Mouse (Mus musculus) limb, embryonic 13.5 days (tissue): ENCODE measurements at regions not wholly inside any gene's neighbourhood (a gene's known extent, or its start where the extent isn't known, plus 50 kb on each side); places are given as distances from the start of the nearest gene placed in this dataset.
A peak's percentile ranks its signal among the peaks of the same experiment; 100 is the strongest.

Source experiments
- ATAC-seq: fragments of 200-750 bp; cut with Nextera tagmentation; 2 replicates; pipeline ENCODE4 v1.8.0; 2017; ENCODE audit warnings: low read depth, moderate number of reproducible peaks, moderate TSS enrichment; ENCODE audit not compliant: low FRiP score
- H3K27ac ChIP-seq: fragments of 300-500 bp; sonication (generic); 2 replicates; pipeline ENCODE4 v1.5.1; 2015; ENCODE audit warnings: inconsistent platforms, mild to moderate bottlenecking, moderate library complexity
- H3K27me3 ChIP-seq: fragments of 300-500 bp; sonication (generic); 2 replicates; pipeline ENCODE4 v1.6.1; 2015; ENCODE audit warnings: mild to moderate bottlenecking, inconsistent platforms
- H3K36me3 ChIP-seq: fragments of 300-500 bp; sonication (generic); 2 replicates; pipeline ENCODE4 v1.6.1; 2015; ENCODE audit warnings: inconsistent platforms, mild to moderate bottlenecking, moderate library complexity
- H3K4me1 ChIP-seq: fragments of 300-500 bp; sonication (generic); 2 replicates; pipeline ENCODE4 v1.6.1; 2015; ENCODE audit warnings: inconsistent platforms
- H3K4me2 ChIP-seq: fragments of 300-500 bp; sonication (generic); replicated peaks from 2 replicates; pipeline ENCODE4 v1.6.1; 2015; ENCODE audit warnings: inconsistent platforms, mild to moderate bottlenecking, moderate library complexity
- H3K4me3 ChIP-seq: fragments of 300-500 bp; sonication (generic); 2 replicates; pipeline ENCODE4 v1.5.1; 2015; ENCODE audit warnings: moderate library complexity, mild to moderate bottlenecking, inconsistent platforms
- H3K9ac ChIP-seq: fragments of 300-500 bp; sonication (generic); 2 replicates; pipeline ENCODE4 v1.6.1; 2015; ENCODE audit warnings: mild to moderate bottlenecking, inconsistent platforms
- H3K9me3 ChIP-seq: fragments of 300-500 bp; sonication (generic); 2 replicates; pipeline ENCODE4 v1.6.1; 2016; ENCODE audit warnings: inconsistent platforms
- WGBS: fragments of 180-500 bp; shearing (Covaris S2); methylation state at CpG from one replicate; pipeline ENCODE4 v1.1.7; 2015; 5-methylcytosine and 5-hydroxymethylcytosine counted together

- H3K36me3 ChIP-seq: no peaks in the 10 kb centered on the region
- H3K4me2 ChIP-seq: peak overlapping the region; percentile 56
- peak overlapping the region; percentile 15; the same call in 1 of the 2 replicates for H3K4me3 ChIP-seq
- ATAC-seq: peak; percentile 45; the same call in 1 of the 2 replicates
- peaks cover 29% of the 10 kb centered on the region for H3K4me1 ChIP-seq
- peak overlapping the region; percentile 55 for H3K9ac ChIP-seq
- H3K27me3 ChIP-seq: no peaks in the 10 kb centered on the region
- no peaks in the 10 kb centered on the region for H3K9me3 ChIP-seq
- WGBS: 22% methylated on average over 19 of the region's 19 CpGs
- H3K27ac ChIP-seq: peak overlapping the region; percentile 87
These were observed 138.2 kb downstream of the Ly86 start for GRCm38 (mm10) chr13:37483010-37483855.

GRCm38 (mm10) chr13:37484631-37485030, 139.6 kb downstream of the Ly86 start:
- Histone ChIP-seq H3K36me3 (no peaks in the 10 kb centered on the region), H3K4me3 (no peak overlapping the region), H3K9me3 (no peaks in the 10 kb centered on the region), H3K4me2 (no peak overlapping the region), H3K9ac (no peak overlapping the region), H3K4me1 (peaks cover 25% of the 10 kb centered on the region), H3K27me3 (no peaks in the 10 kb centered on the region), H3K27ac (no peak overlapping the region)
- ATAC-seq: no peak
- 79% methylated on average over 4 of the region's 4 CpGs for WGBS

GRCm38 (mm10) chr13:37492115-37493001, 147.3 kb downstream of the Ly86 start:
- H3K4me2 ChIP-seq: peak overlapping the region; percentile 38
- peak; percentile 88 for ATAC-seq
- H3K27ac ChIP-seq: peak overlapping the region; percentile 75

GRCm38 (mm10) chr13:37493331-37493730, 148.3 kb downstream of the Ly86 start:
- Histone ChIP-seq H3K9me3 (no peaks in the 10 kb centered on the region), H3K4me3 (no peak overlapping the region), H3K27me3 (no peaks in the 10 kb centered on the region), H3K36me3 (no peaks in the 10 kb centered on the region), H3K9ac (no peak overlapping the region), H3K27ac (no peak overlapping the region), H3K4me2 (no peak overlapping the region), H3K4me1 (peaks cover 20% of the 10 kb centered on the region)
- WGBS: 100% methylated on average over 1 of the region's 1 CpGs
- ATAC-seq: no peak

More at GRCm38 (mm10) chr13:37492115-37493001, 147.3 kb downstream of the Ly86 start:
- 19% methylated on average over 11 of the region's 11 CpGs for WGBS
- Histone ChIP-seq H3K9ac (no peak overlapping the region), H3K4me3 (no peak overlapping the region), H3K27me3 (no peaks in the 10 kb centered on the region), H3K36me3 (no peaks in the 10 kb centered on the region), H3K9me3 (no peaks in the 10 kb centered on the region), H3K4me1 (peaks cover 20% of the 10 kb centered on the region)

- Histone ChIP-seq H3K4me1 (peaks cover 20% of the 10 kb centered on the region), H3K36me3 (no peaks in the 10 kb centered on the region), H3K4me3 (no peak overlapping the region), H3K27me3 (no peaks in the 10 kb centered on the region), H3K27ac (no peak overlapping the region), H3K9me3 (no peaks in the 10 kb centered on the region), H3K9ac (no peak overlapping the region), H3K4me2 (no peak overlapping the region)
- 73% methylated on average over 8 of the region's 8 CpGs for WGBS
- ATAC-seq: no peak
These were observed 150.4 kb downstream of the Ly86 start for GRCm38 (mm10) chr13:37495272-37495932.

GRCm38 (mm10) chr13:37497986-37498385, 153.0 kb downstream of the Ly86 start:
- peaks cover 3% of the 10 kb centered on the region for H3K4me1 ChIP-seq
- no peak overlapping the region for H3K9ac ChIP-seq
- no peak overlapping the region for H3K4me2 ChIP-seq
- H3K27ac ChIP-seq: no peak overlapping the region
- H3K27me3 ChIP-seq: no peaks in the 10 kb centered on the region
- H3K36me3 ChIP-seq: no peaks in the 10 kb centered on the region
- no peak for ATAC-seq
- no peak overlapping the region for H3K4me3 ChIP-seq
- no peaks in the 10 kb centered on the region for H3K9me3 ChIP-seq
- WGBS: 45% methylated on average over 3 of the region's 3 CpGs

- ATAC-seq: no peak
- H3K4me2 ChIP-seq: no peak overlapping the region
- H3K4me1 ChIP-seq: peaks cover 13% of the 10 kb centered on the region
- no peak overlapping the region for H3K4me3 ChIP-seq
- H3K9me3 ChIP-seq: no peaks in the 10 kb centered on the region
- H3K27me3 ChIP-seq: no peaks in the 10 kb centered on the region
- no peak overlapping the region for H3K27ac ChIP-seq
- 60% methylated on average over 4 of the region's 4 CpGs for WGBS
- H3K9ac ChIP-seq: no peak overlapping the region
- no peaks in the 10 kb centered on the region for H3K36me3 ChIP-seq
These were observed 155.8 kb downstream of the Ly86 start for GRCm38 (mm10) chr13:37500668-37501286.

GRCm38 (mm10) chr13:37503449-37503848, 158.4 kb downstream of the Ly86 start:
- Histone ChIP-seq H3K27me3 (no peaks in the 10 kb centered on the region), H3K4me2 (no peak overlapping the region), H3K9me3 (no peaks in the 10 kb centered on the region), H3K4me1 (peaks cover 34% of the 10 kb centered on the region), H3K9ac (no peak overlapping the region), H3K27ac (no peak overlapping the region), H3K4me3 (no peak overlapping the region), H3K36me3 (no peaks in the 10 kb centered on the region)
- 90% methylated on average over 6 of the region's 6 CpGs for WGBS
- ATAC-seq: no peak

GRCm38 (mm10) chr13:37503898-37504297, 158.9 kb downstream of the Ly86 start:
- no peak overlapping the region for H3K9ac ChIP-seq
- no peak for ATAC-seq
- H3K27ac ChIP-seq: no peak overlapping the region
- no peaks in the 10 kb centered on the region for H3K9me3 ChIP-seq
- H3K4me2 ChIP-seq: no peak overlapping the region
- WGBS: 86% methylated on average over 3 of the region's 3 CpGs
- no peaks in the 10 kb centered on the region for H3K36me3 ChIP-seq
- no peak overlapping the region for H3K4me3 ChIP-seq
- H3K4me1 ChIP-seq: peaks cover 38% of the 10 kb centered on the region
- H3K27me3 ChIP-seq: no peaks in the 10 kb centered on the region

- WGBS: 58% methylated on average over 10 of the region's 10 CpGs
- no peak overlapping the region for H3K9ac ChIP-seq
- H3K27me3 ChIP-seq: no peaks in the 10 kb centered on the region
- ATAC-seq: no peak
- no peak overlapping the region for H3K4me2 ChIP-seq
- H3K4me1 ChIP-seq: peaks cover 43% of the 10 kb centered on the region
- H3K9me3 ChIP-seq: no peaks in the 10 kb centered on the region
- H3K4me3 ChIP-seq: no peak overlapping the region
- H3K27ac ChIP-seq: no peak overlapping the region
- H3K36me3 ChIP-seq: no peaks in the 10 kb centered on the region
These were observed 159.4 kb downstream of the Ly86 start for GRCm38 (mm10) chr13:37504373-37504772.

GRCm38 (mm10) chr13:37505617-37506016, 160.6 kb downstream of the Ly86 start:
- Histone ChIP-seq H3K4me3 (no peak overlapping the region), H3K9me3 (no peaks in the 10 kb centered on the region), H3K4me1 (peaks cover 46% of the 10 kb centered on the region), H3K4me2 (no peak overlapping the region), H3K27me3 (no peaks in the 10 kb centered on the region), H3K9ac (no peak overlapping the region), H3K36me3 (no peaks in the 10 kb centered on the region), H3K27ac (peak overlapping the region; percentile 39; the same call in 1 of the 2 replicates)
- 62% methylated on average over 3 of the region's 3 CpGs for WGBS
- no peak for ATAC-seq
